Mouse (Mus musculus) midbrain, embryonic 10.5 days (tissue): ENCODE results near the gene Dgcr6. TPM values are rescaled to one million over a fixed set of nuclear protein-coding genes. Genes with fewer than 3 reads are reported as not detected.

Source experiments
- DNase-seq: peaks from one replicate; pipeline ENCODE4 v3.0.0-alpha.2; 2017; ENCODE audit warnings: low spot score
- H3K27ac ChIP-seq: fragments of 300-500 bp; sonication (generic); replicated peaks from 2 replicates; pipeline ENCODE4 v1.5.1; 2016; ENCODE audit warnings: mild to moderate bottlenecking
- H3K27me3 ChIP-seq: fragments of 300-500 bp; sonication (generic); 2 replicates; pipeline ENCODE4 v1.6.1; 2016; ENCODE audit warnings: low read depth, mild to moderate bottlenecking; ENCODE audit not compliant: poor library complexity, severe bottlenecking
- H3K36me3 ChIP-seq: fragments of 300-500 bp; sonication (generic); 2 replicates; pipeline ENCODE4 v1.6.1; 2016; ENCODE audit warnings: mild to moderate bottlenecking, moderate library complexity
- H3K4me1 ChIP-seq: fragments of 300-500 bp; sonication (generic); 2 replicates; pipeline ENCODE4 v1.6.1; 2016
- H3K4me3 ChIP-seq: fragments of 300-500 bp; sonication (generic); 2 replicates; pipeline ENCODE4 v1.5.1; 2016; ENCODE audit warnings: mild to moderate bottlenecking, moderate library complexity
- H3K9me3 ChIP-seq: fragments of 300-500 bp; sonication (generic); replicated peaks from 2 replicates; pipeline ENCODE4 v1.6.1; 2016; ENCODE audit warnings: mild to moderate bottlenecking
- WGBS: fragments of 180-500 bp; shearing (Covaris S2); methylation state at CpG from one replicate; pipeline ENCODE4 v1.1.7; 2016; 5-methylcytosine and 5-hydroxymethylcytosine counted together
- polyA plus RNA-seq: library from polyadenylated mRNA; unstranded; fragments of >200 nt; fragmentation: Nextera tagmentation; extraction: Ambion mirVana; gene quantifications from 2 replicates; pipeline ENCODE4 v1.2.1, GENCODE M21; 2016

Gene Dgcr6
- polyA plus RNA-seq, 1 experiment from 2014 or later, result 158 TPM

DNA sequence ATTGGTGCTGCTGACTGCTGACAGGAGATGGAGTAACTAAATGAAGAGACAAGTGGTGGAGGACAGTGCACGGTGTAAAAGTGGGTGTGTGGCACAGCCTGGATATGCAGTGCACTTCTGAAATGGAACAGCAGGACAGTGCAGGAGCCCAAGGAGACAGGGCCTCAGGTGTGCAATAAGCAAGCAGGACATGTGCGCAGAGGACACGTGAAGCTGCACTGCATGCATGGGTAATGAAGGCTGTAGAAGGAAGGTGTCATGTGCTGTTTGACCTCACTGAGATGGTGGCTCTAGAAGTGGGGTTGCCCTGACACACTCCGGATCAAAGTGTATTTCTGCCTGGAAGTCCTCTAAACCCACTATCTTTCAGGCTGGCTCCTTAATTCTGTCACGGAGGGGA, 22.0 kb downstream of the Dgcr6 start:
- H3K4me3 ChIP-seq, result no peak overlapping the region
- peaks cover 49% of the 10 kb centered on the region for H3K36me3 ChIP-seq
- no peaks in the 10 kb centered on the region for H3K27me3 ChIP-seq
- DNase-seq, result no peak
- no peaks in the 10 kb centered on the region for H3K4me1 ChIP-seq
- H3K27ac ChIP-seq, result no peak overlapping the region
- H3K9me3 ChIP-seq, result no peaks in the 10 kb centered on the region
- 89% methylated on average over 5 of the region's 5 CpGs for WGBS

DNA sequence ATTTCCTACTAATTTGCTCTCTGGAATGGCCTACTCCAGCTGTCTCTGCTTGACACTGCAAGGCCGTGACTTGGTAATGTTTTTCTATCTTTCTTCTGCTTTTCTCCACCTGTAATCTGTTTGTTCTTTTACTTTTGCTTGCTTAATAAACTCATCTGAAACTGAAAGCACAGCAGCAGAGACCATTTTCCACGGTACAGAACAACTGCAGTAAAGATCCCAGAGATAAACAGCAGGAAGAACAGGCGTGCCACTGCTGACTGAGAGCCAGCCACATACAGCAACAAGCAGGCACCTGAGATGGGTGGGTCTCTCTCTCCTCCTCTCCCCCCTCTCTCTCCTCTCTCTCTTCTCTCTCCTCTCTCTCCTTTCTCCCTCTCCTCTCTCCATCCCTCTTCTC, 22.5 kb downstream of the Dgcr6 start:
- no peaks in the 10 kb centered on the region for H3K9me3 ChIP-seq
- no peak overlapping the region for H3K4me3 ChIP-seq
- peaks cover 43% of the 10 kb centered on the region for H3K36me3 ChIP-seq
- 83% methylated on average over 3 of the region's 3 CpGs for WGBS
- no peaks in the 10 kb centered on the region for H3K4me1 ChIP-seq
- no peaks in the 10 kb centered on the region for H3K27me3 ChIP-seq
- no peak overlapping the region for H3K27ac ChIP-seq
- no peak for DNase-seq

DNA sequence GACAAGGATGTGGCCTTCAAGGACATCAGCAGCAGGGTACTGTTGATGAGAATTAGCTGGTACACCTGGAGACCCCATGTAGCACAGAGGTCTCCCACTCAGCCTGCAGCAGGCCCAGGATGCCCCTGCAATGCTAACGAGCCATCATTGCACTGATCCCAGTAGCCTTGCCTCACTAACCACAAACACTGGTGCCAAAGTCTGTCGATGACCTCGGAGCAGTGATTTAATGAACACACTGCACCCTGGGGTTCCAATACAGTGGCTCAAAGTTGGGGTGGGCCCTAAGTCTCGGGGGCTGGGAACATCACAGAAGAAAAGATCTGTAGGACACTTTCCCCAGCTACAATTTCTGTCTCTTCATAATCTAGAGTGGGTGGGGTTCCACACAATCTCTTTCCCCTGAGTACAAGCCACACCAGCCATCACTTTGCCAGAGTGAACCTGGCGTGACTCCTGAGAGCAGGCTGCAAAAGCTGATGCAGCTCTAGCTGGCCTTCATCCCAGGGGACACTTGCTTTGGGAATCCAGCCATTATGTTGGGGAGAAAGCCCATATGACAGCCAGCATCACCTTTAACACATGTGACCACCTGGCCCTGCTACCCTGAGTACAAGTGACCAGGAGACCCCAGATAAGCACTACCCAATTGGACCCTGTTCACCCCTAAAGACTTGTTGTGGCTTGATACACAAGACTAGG, 25.8 kb downstream of the Dgcr6 start:
- no peaks in the 10 kb centered on the region for H3K27me3 ChIP-seq
- no peaks in the 10 kb centered on the region for H3K9me3 ChIP-seq
- peaks cover 14% of the 10 kb centered on the region for H3K36me3 ChIP-seq
- H3K4me3 ChIP-seq, result no peak overlapping the region
- WGBS, result 81% methylated on average over 5 of the region's 5 CpGs
- DNase-seq, result no peak
- no peak overlapping the region for H3K27ac ChIP-seq
- H3K4me1 ChIP-seq, result peaks cover 5% of the 10 kb centered on the region

DNA sequence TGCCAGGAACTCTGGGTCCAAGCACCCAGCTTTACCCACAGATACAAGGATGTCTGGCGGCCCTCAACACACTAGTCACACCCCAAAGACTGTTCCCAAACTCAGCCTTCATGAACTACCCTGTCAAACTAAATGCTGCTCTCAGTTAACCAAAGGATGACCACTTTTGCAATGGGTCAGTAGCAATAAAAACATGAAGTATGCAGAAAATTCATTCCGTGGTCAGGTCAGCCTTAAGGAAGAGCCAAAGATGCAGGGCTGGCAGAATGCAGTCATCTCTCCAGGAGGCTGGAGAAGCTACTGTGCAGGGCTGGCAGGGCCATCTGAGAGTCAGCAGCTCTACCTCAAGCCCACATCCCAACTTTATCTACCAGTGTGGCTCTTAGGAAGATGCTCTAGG, 26.6 kb downstream of the Dgcr6 start:
- H3K27me3 ChIP-seq, result no peaks in the 10 kb centered on the region
- no peak for DNase-seq

DNA sequence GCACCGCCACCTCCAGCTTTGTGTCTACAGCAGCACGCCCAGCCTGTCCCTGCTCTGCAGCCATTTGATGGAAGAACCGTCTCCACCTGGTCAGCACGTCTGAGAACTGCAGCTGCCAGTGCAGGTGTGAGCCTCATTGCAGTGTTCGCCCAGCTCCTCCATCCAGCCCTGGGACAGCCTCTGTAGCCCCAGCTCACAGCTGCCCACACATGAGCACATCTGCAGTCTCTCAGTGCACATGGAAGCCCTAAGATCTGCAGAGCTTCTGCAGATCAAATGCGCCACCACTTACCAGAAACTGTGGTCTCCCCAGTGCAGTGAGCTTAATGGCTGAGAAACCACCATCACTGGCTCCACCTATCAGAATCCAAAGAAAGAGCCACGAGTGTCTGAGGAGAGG, 27.5 kb downstream of the Dgcr6 start:
- H3K4me3 ChIP-seq, result no peak overlapping the region
- H3K27me3 ChIP-seq, result no peaks in the 10 kb centered on the region
- WGBS, result 89% methylated on average over 7 of the region's 7 CpGs
- no peaks in the 10 kb centered on the region for H3K9me3 ChIP-seq
- peaks cover 11% of the 10 kb centered on the region for H3K4me1 ChIP-seq
- no peak for DNase-seq
- no peak overlapping the region for H3K27ac ChIP-seq
- H3K36me3 ChIP-seq, result peaks cover 11% of the 10 kb centered on the region; the same call in 1 of the 2 replicates

More for the DNA sequence above, 26.6 kb downstream of the Dgcr6 start:
- Histone ChIP-seq H3K4me1 (peaks cover 8% of the 10 kb centered on the region), H3K9me3 (no peaks in the 10 kb centered on the region), H3K27ac (no peak overlapping the region), H3K4me3 (no peak overlapping the region), H3K36me3 (peaks cover 11% of the 10 kb centered on the region; the same call in 1 of the 2 replicates)
- 93% methylated on average over 2 of the region's 2 CpGs for WGBS

DNA sequence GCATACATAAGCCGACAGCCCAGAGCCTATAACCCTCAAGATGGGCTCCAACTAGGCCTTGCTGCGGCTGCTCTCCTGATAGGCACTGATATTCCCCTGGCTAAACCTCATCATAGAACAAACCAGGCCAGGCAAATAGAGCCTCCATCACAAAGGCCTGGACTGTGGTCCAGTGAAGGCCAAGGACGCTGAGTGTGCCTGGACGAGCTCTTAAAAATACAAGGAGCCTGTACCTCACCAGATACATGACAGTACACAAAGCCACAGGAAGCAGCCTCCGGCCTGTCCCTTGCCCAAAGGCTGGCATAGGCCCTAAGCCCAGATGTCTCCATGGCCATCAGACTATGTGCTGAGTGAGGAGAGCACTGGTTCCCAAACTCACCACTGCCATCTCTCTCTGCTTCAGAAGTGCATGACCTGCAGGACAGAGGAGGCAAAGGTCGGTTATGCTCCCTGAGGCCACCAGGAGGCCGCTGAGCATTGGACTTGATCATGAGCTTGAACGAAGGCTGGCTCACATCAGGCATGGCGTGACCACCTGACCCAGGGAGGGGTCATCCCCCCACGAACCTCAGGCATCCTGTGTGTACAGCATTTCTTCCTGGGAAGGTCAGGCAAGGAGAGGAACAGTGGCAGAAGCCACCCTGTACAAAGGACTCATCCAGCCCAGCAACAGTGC, 28.6 kb downstream of the Dgcr6 start:
- Histone ChIP-seq H3K27ac (no peak overlapping the region), H3K4me3 (no peak overlapping the region), H3K36me3 (peaks cover 11% of the 10 kb centered on the region; the same call in 1 of the 2 replicates), H3K27me3 (no peaks in the 10 kb centered on the region), H3K4me1 (peaks cover 11% of the 10 kb centered on the region), H3K9me3 (no peaks in the 10 kb centered on the region)
- WGBS, result 81% methylated on average over 10 of the region's 10 CpGs
- DNase-seq, result no peak

DNA sequence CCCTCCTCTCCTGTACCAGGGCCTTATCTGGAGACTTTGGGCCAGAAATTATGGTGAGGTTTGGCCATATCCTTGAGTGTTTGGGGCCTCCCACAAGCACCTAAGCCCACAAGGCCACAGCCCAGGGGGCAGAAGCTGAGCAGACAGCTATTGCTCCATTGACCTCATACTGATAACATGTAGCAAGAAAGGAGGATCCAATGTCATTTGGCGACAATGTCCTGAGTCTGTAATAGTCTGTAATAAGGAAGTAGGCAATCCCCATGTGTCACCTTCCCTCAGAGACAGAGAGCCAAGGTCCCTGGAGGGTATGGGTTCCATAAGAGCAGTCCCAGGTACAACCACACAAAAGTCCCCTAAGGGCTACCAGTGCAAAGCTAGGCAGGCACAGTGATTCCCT, 29.6 kb downstream of the Dgcr6 start:
- no peak for DNase-seq
- 88% methylated on average over 1 of the region's 1 CpGs for WGBS
- Histone ChIP-seq H3K27ac (no peak overlapping the region), H3K36me3 (peaks cover 6% of the 10 kb centered on the region; the same call in 1 of the 2 replicates), H3K9me3 (no peaks in the 10 kb centered on the region), H3K4me3 (no peak overlapping the region), H3K4me1 (peaks cover 14% of the 10 kb centered on the region), H3K27me3 (peaks cover 3% of the 10 kb centered on the region)

DNA sequence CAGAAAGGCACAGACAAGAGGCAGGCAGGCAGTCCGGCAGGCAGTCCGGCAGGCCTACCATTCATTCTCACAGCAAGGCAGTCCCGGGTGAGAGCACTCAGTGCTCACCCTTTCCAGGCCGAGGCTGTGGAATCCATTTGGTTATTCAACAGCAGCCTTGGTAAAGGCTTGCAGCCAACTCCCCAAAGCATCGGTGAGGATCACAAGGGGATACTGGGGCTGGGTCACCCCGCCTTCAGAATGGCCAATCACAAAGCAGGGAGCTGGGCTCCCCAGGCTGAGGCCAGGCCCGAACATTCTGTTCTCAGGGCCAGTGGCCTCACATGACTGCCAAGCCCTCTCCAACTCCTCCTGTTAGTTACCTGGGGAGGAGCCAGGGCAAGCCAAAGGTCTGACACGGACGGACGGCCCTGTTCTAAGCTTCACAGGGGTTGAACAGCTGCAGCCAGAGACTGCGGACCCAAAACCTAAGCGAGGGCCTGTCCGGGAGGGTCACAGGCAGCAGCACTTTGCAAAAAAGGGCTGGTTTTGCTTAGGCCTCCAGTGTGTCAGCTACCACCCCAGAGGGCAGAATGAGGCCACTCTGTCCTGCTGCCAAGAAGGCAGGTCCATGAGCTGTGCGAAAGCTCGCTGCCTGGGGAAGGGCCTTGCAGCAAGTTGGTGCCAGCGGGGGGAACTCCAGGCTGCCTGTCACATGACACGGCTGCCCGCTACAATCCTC, 30.7 kb downstream of the Dgcr6 start:
- no peak overlapping the region for H3K27ac ChIP-seq
- peaks cover 6% of the 10 kb centered on the region; the same call in 1 of the 2 replicates for H3K36me3 ChIP-seq
- no peak overlapping the region for H3K4me3 ChIP-seq
- peaks cover 25% of the 10 kb centered on the region for H3K4me1 ChIP-seq
- no peak for DNase-seq
- peaks cover 14% of the 10 kb centered on the region for H3K27me3 ChIP-seq
- H3K9me3 ChIP-seq, result no peaks in the 10 kb centered on the region
- WGBS, result 85% methylated on average over 18 of the region's 18 CpGs

DNA sequence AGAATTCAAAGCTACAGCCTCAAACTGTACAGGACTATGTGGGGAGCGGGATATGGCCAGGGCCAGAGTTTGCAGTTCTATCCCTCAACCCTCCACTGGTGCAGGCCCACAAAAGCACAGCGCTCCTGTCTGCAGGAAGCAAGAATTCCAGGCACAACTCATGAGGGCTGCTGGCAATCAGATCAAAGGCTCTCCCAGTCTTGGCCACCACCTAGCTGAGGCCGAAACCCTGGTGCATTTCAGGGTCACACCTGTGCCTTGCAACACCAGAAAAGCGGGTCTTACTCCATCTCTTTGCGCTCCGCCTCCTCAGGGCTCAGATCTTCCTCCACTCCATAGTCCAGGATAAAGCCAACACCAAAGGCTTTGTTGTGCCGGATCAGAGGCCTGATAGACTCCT, 31.6 kb downstream of the Dgcr6 start:
- Histone ChIP-seq H3K4me1 (peaks cover 33% of the 10 kb centered on the region), H3K9me3 (no peaks in the 10 kb centered on the region), H3K36me3 (peaks cover 6% of the 10 kb centered on the region; the same call in 1 of the 2 replicates), H3K27me3 (peaks cover 15% of the 10 kb centered on the region), H3K4me3 (no peak overlapping the region), H3K27ac (no peak overlapping the region)
- no peak for DNase-seq
- WGBS, result 91% methylated on average over 7 of the region's 7 CpGs

DNA sequence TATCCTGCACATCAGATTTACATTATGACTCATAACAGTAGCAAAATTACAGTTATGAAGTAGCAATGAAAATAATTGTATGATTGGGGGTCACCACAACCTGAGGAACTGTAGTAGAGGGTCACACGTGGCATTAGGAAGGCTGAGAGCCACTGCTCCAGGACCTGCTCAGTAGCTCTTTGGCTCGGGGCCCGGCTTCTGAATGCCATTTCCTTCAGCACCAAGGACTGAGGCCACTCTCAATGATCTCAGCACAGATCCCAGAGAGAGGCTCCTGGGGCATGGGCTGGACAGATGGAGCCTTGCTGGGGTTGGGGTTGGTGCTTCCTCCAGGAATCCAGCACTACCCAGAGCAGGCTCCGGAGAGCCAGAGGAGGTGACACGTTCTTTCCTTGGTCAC, 34.4 kb downstream of the Dgcr6 start:
- no peak for DNase-seq
- peaks cover 3% of the 10 kb centered on the region; the same call in 1 of the 2 replicates for H3K36me3 ChIP-seq
- WGBS, result 92% methylated on average over 5 of the region's 5 CpGs
- H3K4me3 ChIP-seq, result no peak overlapping the region
- peaks cover 22% of the 10 kb centered on the region for H3K27me3 ChIP-seq
- no peak overlapping the region for H3K27ac ChIP-seq
- no peaks in the 10 kb centered on the region for H3K9me3 ChIP-seq
- H3K4me1 ChIP-seq, result peaks cover 43% of the 10 kb centered on the region

DNA sequence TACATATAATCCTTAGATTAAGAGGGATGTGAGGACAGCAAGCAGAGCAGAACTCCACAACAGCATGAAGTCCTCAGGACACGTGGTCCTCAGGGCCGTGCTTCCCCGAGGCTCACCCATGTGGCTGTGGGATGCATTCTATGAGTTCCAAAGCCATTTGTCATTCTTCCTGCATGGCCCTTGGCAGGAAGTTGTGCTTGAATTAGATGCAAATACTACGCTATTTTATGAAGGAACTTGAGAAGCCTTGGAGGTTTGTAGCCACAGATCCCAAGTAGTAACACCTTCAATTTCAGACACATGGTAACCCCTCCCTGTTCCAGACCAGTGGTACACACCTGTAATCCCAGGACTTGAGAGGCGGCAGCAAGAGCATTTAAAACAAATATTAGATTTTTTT, 43.7 kb downstream of the Dgcr6 start:
- no peaks in the 10 kb centered on the region for H3K27me3 ChIP-seq
- WGBS, result 75% methylated on average over 5 of the region's 5 CpGs
- H3K27ac ChIP-seq, result no peak overlapping the region
- H3K4me3 ChIP-seq, result no peak overlapping the region
- DNase-seq, result no peak
- H3K9me3 ChIP-seq, result no peaks in the 10 kb centered on the region
- no peaks in the 10 kb centered on the region for H3K4me1 ChIP-seq
- no peaks in the 10 kb centered on the region for H3K36me3 ChIP-seq

DNA sequence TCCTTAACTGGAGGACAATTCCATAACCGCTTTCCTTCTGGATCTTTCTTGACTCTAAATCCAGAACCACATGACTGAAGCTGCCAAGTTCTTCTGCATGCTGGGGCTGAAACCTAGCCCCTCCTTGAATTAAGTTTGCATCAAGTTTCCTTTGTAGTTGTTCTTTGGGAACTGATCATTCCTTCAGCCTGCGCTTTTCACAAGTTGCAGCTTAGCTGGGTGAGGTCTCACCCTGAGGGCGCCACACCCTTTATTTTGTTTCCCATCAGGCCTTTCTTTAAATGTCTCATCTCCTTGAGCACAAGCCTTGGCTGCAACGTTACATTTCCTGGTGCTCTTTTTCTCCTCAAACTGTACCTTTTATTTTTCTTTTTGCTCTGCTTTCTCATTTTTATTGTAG, 50.2 kb downstream of the Dgcr6 start:
- no peaks in the 10 kb centered on the region for H3K36me3 ChIP-seq
- DNase-seq, result no peak
- H3K27me3 ChIP-seq, result no peaks in the 10 kb centered on the region
- H3K4me1 ChIP-seq, result peaks cover 6% of the 10 kb centered on the region
- no peak overlapping the region for H3K4me3 ChIP-seq
- no peak overlapping the region for H3K27ac ChIP-seq
- no peaks in the 10 kb centered on the region for H3K9me3 ChIP-seq
- 75% methylated on average over 4 of the region's 4 CpGs for WGBS

DNA sequence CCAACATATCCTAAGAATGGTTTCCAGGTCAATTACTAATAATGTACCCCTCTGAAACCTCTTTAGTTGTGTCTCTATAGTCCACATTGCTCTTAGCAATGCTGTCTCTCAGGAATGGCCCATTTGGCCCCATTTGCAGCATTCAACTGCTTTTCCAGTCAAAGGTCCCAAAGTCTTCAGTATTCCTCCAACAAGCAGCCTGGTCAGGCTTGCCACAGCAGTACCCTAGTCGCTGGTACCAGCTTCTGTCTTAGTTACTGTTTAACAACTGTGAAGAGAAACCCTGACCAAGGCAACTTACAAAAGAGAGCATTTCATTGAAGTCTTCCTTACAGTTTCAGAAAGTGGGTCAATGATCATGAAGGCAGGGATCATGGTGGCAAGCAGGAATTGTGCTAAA, 50.7 kb downstream of the Dgcr6 start:
- no peaks in the 10 kb centered on the region for H3K9me3 ChIP-seq
- no peak overlapping the region for H3K4me3 ChIP-seq
- H3K27ac ChIP-seq, result no peak overlapping the region
- no peak for DNase-seq
- whole genome bisulfite sequencing, result 98% methylated on average over 1 of the region's 1 CpGs
- no peaks in the 10 kb centered on the region for H3K27me3 ChIP-seq
- peaks cover 6% of the 10 kb centered on the region for H3K4me1 ChIP-seq
- no peaks in the 10 kb centered on the region for H3K36me3 ChIP-seq
